Mouse (Mus musculus): ENCODE results near the gene Fbxl17. TPM values are rescaled to one million over a fixed set of nuclear protein-coding genes. Genes with fewer than 3 reads are reported as not detected.

The Fbxl17 gene
- polyA plus RNA-seq (2011; ENCODE audit: insufficient read length, low read depth, missing spikeins) = 27.5 and 28.1 TPM in 2 replicates

- TF ChIP-seq CTCF (IDR thresholded peaks at IDR 0.05; ENCODE audit: borderline replicate concordance, insufficient read depth, low read length) (no peak), POLR2A (IDR thresholded peaks at IDR 0.05; ENCODE audit: low read depth, low read length) (no peak; the same call in 1 of the 2 replicates)
- H3K27ac ChIP-seq (ENCODE audit: insufficient read depth, low read length) = peak within 1 kb of the TSS; percentile 83
Measured at GRCm38 (mm10) chr17:63499636-63500155, at the start of gene Fbxl17. Fbxl17 (minus strand) TSS chr17:63500017.

GRCm38 (mm10) chr17:63547465-63547864 is 47.6 kb upstream of the Fbxl17 start:
- Histone ChIP-seq H3K4me1 (ENCODE audit: control insufficient read depth, insufficient read depth, low read length) (no peaks in the 10 kb centered on the region), H3K27ac (ENCODE audit: insufficient read depth, low read length) (no peak overlapping the region), H3K4me3 (ENCODE audit: insufficient read depth, low read length) (no peak overlapping the region)
- TF ChIP-seq CTCF (IDR thresholded peaks at IDR 0.05; ENCODE audit: borderline replicate concordance, insufficient read depth, low read length) (peak; percentile 25; the same call in 1 of the 2 replicates), POLR2A (IDR thresholded peaks at IDR 0.05; ENCODE audit: low read depth, low read length) (no peak)

More at GRCm38 (mm10) chr17:63499636-63500155, at the start of gene Fbxl17:
- Histone ChIP-seq H3K4me1 (ENCODE audit: control insufficient read depth, insufficient read depth, low read length) (peaks cover 5% of the 10 kb centered on the region; the same call in 1 of the 2 replicates), H3K4me3 (ENCODE audit: insufficient read depth, low read length) (peak within 1 kb of the TSS; percentile 68)

- TF ChIP-seq CTCF (IDR thresholded peaks at IDR 0.05; ENCODE audit: borderline replicate concordance, insufficient read depth, low read length) = no peak
- TF ChIP-seq POLR2A (IDR thresholded peaks at IDR 0.05; ENCODE audit: low read depth, low read length) = no peak
- H3K4me3 ChIP-seq (ENCODE audit: insufficient read depth, low read length) = no peak overlapping the region
- no peak overlapping the region for H3K27ac ChIP-seq (ENCODE audit: insufficient read depth, low read length)
- H3K4me1 ChIP-seq (ENCODE audit: control insufficient read depth, insufficient read depth, low read length) = no peaks in the 10 kb centered on the region
Measured at GRCm38 (mm10) chr17:63534576-63535265, 34.9 kb upstream of the Fbxl17 start.

GRCm38 (mm10) chr17:63533074-63533836 is 33.4 kb upstream of the Fbxl17 start:
- TF ChIP-seq POLR2A (IDR thresholded peaks at IDR 0.05; ENCODE audit: low read depth, low read length) = no peak
- TF ChIP-seq CTCF (IDR thresholded peaks at IDR 0.05; ENCODE audit: borderline replicate concordance, insufficient read depth, low read length) = no peak

GRCm38 (mm10) chr17:63529476-63529875 is 29.7 kb upstream of the Fbxl17 start:
- no peaks in the 10 kb centered on the region for H3K4me1 ChIP-seq (ENCODE audit: control insufficient read depth, insufficient read depth, low read length)
- TF ChIP-seq POLR2A (IDR thresholded peaks at IDR 0.05; ENCODE audit: low read depth, low read length) (no peak), CTCF (IDR thresholded peaks at IDR 0.05; ENCODE audit: borderline replicate concordance, insufficient read depth, low read length) (no peak)
- H3K27ac ChIP-seq (ENCODE audit: insufficient read depth, low read length) = no peak overlapping the region

More at GRCm38 (mm10) chr17:63533074-63533836, 33.4 kb upstream of the Fbxl17 start:
- Histone ChIP-seq H3K27ac (ENCODE audit: insufficient read depth, low read length) (no peak overlapping the region), H3K4me1 (ENCODE audit: control insufficient read depth, insufficient read depth, low read length) (no peaks in the 10 kb centered on the region), H3K4me3 (ENCODE audit: insufficient read depth, low read length) (no peak overlapping the region)

GRCm38 (mm10) chr17:63520691-63521090 is 20.9 kb upstream of the Fbxl17 start:
- no peak overlapping the region for H3K27ac ChIP-seq (ENCODE audit: insufficient read depth, low read length)
- no peak overlapping the region for H3K4me3 ChIP-seq (ENCODE audit: insufficient read depth, low read length)
- no peaks in the 10 kb centered on the region for H3K4me1 ChIP-seq (ENCODE audit: control insufficient read depth, insufficient read depth, low read length)
- TF ChIP-seq CTCF (IDR thresholded peaks at IDR 0.05; ENCODE audit: borderline replicate concordance, insufficient read depth, low read length) = no peak
- TF ChIP-seq POLR2A (IDR thresholded peaks at IDR 0.05; ENCODE audit: low read depth, low read length) = no peak

More at GRCm38 (mm10) chr17:63529476-63529875, 29.7 kb upstream of the Fbxl17 start:
- no peak overlapping the region for H3K4me3 ChIP-seq (ENCODE audit: insufficient read depth, low read length)

GRCm38 (mm10) chr17:63510451-63510850 is 10.6 kb upstream of the Fbxl17 start:
- Histone ChIP-seq H3K4me1 (ENCODE audit: control insufficient read depth, insufficient read depth, low read length) (no peaks in the 10 kb centered on the region), H3K27ac (ENCODE audit: insufficient read depth, low read length) (no peak overlapping the region), H3K4me3 (ENCODE audit: insufficient read depth, low read length) (no peak overlapping the region)
- TF ChIP-seq POLR2A (IDR thresholded peaks at IDR 0.05; ENCODE audit: low read depth, low read length) (no peak), CTCF (IDR thresholded peaks at IDR 0.05; ENCODE audit: borderline replicate concordance, insufficient read depth, low read length) (no peak)

GRCm38 (mm10) chr17:63501091-63501490 is 1.3 kb upstream of the Fbxl17 start:
- H3K27ac ChIP-seq (ENCODE audit: insufficient read depth, low read length) = no peak overlapping the region
- TF ChIP-seq POLR2A (IDR thresholded peaks at IDR 0.05; ENCODE audit: low read depth, low read length) (no peak), CTCF (IDR thresholded peaks at IDR 0.05; ENCODE audit: borderline replicate concordance, insufficient read depth, low read length) (no peak)
- peaks cover 5% of the 10 kb centered on the region; the same call in 1 of the 2 replicates for H3K4me1 ChIP-seq (ENCODE audit: control insufficient read depth, insufficient read depth, low read length)

GRCm38 (mm10) chr17:63500156-63500834 is 478 bp upstream of the Fbxl17 start:
- H3K4me3 ChIP-seq (ENCODE audit: insufficient read depth, low read length) = peak overlapping the region; percentile 67
- peak; percentile 58 for TF ChIP-seq POLR2A (IDR thresholded peaks at IDR 0.05; ENCODE audit: low read depth, low read length)
- no peak for TF ChIP-seq CTCF (IDR thresholded peaks at IDR 0.05; ENCODE audit: borderline replicate concordance, insufficient read depth, low read length)
- peaks cover 5% of the 10 kb centered on the region; the same call in 1 of the 2 replicates for H3K4me1 ChIP-seq (ENCODE audit: control insufficient read depth, insufficient read depth, low read length)
- peak overlapping the region; percentile 83 for H3K27ac ChIP-seq (ENCODE audit: insufficient read depth, low read length)

More at GRCm38 (mm10) chr17:63501091-63501490, 1.3 kb upstream of the Fbxl17 start:
- peak overlapping the region; percentile 45 for H3K4me3 ChIP-seq (ENCODE audit: insufficient read depth, low read length)

Measured in embryonic fibroblast, embryonic 13.5 days (primary cell).